Mouse (Mus musculus) midbrain, embryonic 16.5 days (tissue): ENCODE measurements around the gene Wnt3a. TPM values are rescaled to one million over a fixed set of nuclear protein-coding genes. Genes with fewer than 3 reads are reported as not detected.
A peak's percentile ranks its signal among the peaks of the same experiment; 100 is the strongest.

Source experiments
- ATAC-seq: fragments of 200-750 bp; cut with Nextera tagmentation; 2 replicates; pipeline ENCODE4 v1.8.0; 2017; ENCODE audit warnings: moderate TSS enrichment
- H3K27ac ChIP-seq: fragments of 300-500 bp; sonication (generic); 2 replicates; pipeline ENCODE4 v1.5.1; 2014; ENCODE audit warnings: mild to moderate bottlenecking, low read length, mixed read lengths
- H3K27me3 ChIP-seq: fragments of 300-500 bp; sonication (generic); 2 replicates; pipeline ENCODE4 v1.6.1; 2014; ENCODE audit warnings: low read depth, low read length, mixed read lengths; ENCODE audit not compliant: control insufficient read depth, insufficient read depth
- H3K36me3 ChIP-seq: fragments of 300-500 bp; sonication (generic); 2 replicates; pipeline ENCODE4 v1.6.1; 2014; ENCODE audit warnings: mild to moderate bottlenecking, low read length, moderate library complexity, mixed read lengths; ENCODE audit not compliant: control insufficient read depth, insufficient read depth
- H3K4me1 ChIP-seq: fragments of 300-500 bp; sonication (generic); 2 replicates; pipeline ENCODE4 v1.6.1; 2014; ENCODE audit warnings: mild to moderate bottlenecking, low read length, mixed read lengths; ENCODE audit not compliant: control insufficient read depth, insufficient read depth
- H3K4me2 ChIP-seq: fragments of 300-500 bp; sonication (generic); 2 replicates; pipeline ENCODE4 v1.6.1; 2014; ENCODE audit warnings: mild to moderate bottlenecking, low read length, mixed read lengths
- H3K4me3 ChIP-seq: fragments of 300-500 bp; sonication (generic); 2 replicates; pipeline ENCODE4 v1.5.1; 2014; ENCODE audit warnings: low read depth, mild to moderate bottlenecking, low read length, moderate library complexity, mixed read lengths
- H3K9ac ChIP-seq: fragments of 300-500 bp; sonication (generic); 2 replicates; pipeline ENCODE4 v1.6.1; 2014; ENCODE audit warnings: low read depth, low read length, mixed read lengths
- H3K9me3 ChIP-seq: fragments of 300-500 bp; sonication (generic); replicated peaks from 2 replicates; pipeline ENCODE4 v1.6.1; 2014; ENCODE audit warnings: mild to moderate bottlenecking, low read length, mixed read lengths; ENCODE audit not compliant: control insufficient read depth, poor library complexity, severe bottlenecking
- whole genome bisulfite sequencing: fragments of 180-500 bp; shearing (Covaris S2); extraction: QIAGEN DNeasy Blood & Tissue Kit; methylation state at CpG from one replicate; pipeline ENCODE4 v1.1.7; 2014; 5-methylcytosine and 5-hydroxymethylcytosine counted together
- microRNA-seq: library from miRNA; unstranded; fragments of <30 nt; microRNA quantifications from one replicate; pipeline ENCODE4, GENCODE M21; 2017
- polyA plus RNA-seq: library from polyadenylated mRNA; unstranded; fragments of >200 nt; fragmentation: Nextera tagmentation; extraction: Ambion mirVana; gene quantifications from 2 replicates; pipeline ENCODE4 v1.2.1, GENCODE M21; 2015

Wnt3a gene
- polyA plus RNA-seq, 1 experiment from 2014 or later, result 0.21 TPM

- no peaks in the 10 kb centered on the region for H3K9me3 ChIP-seq
- no peak overlapping the region for H3K9ac ChIP-seq
- ATAC-seq, result no peak
- no peaks in the 10 kb centered on the region for H3K27me3 ChIP-seq
- H3K4me3 ChIP-seq, result no peak overlapping the region
- peaks cover 14% of the 10 kb centered on the region; the same call in 1 of the 2 replicates for H3K36me3 ChIP-seq
- H3K27ac ChIP-seq, result no peak overlapping the region
- WGBS, result 88% methylated on average over 4 of the region's 4 CpGs
- H3K4me2 ChIP-seq, result no peak overlapping the region
- peaks cover 14% of the 10 kb centered on the region for H3K4me1 ChIP-seq
Measured at GRCm38 (mm10) chr11:59210020-59210419, 80.5 kb downstream of the Wnt3a start.

GRCm38 (mm10) chr11:59209580-59209979 is 81.0 kb downstream of the Wnt3a start:
- Histone ChIP-seq H3K27ac (no peak overlapping the region), H3K4me3 (no peak overlapping the region), H3K36me3 (peaks cover 16% of the 10 kb centered on the region), H3K27me3 (no peaks in the 10 kb centered on the region), H3K4me1 (peaks cover 14% of the 10 kb centered on the region), H3K4me2 (peak overlapping the region; percentile 88), H3K9ac (no peak overlapping the region), H3K9me3 (no peaks in the 10 kb centered on the region)
- ATAC-seq, result no peak
- 57% methylated on average over 5 of the region's 5 CpGs for WGBS

GRCm38 (mm10) chr11:59209003-59209441 is 81.5 kb downstream of the Wnt3a start:
- WGBS, result 8% methylated on average over 18 of the region's 18 CpGs
- peak overlapping the region; percentile 9; the same call in 1 of the 2 replicates for H3K27ac ChIP-seq
- H3K4me2 ChIP-seq, result peak overlapping the region; percentile 88
- no peaks in the 10 kb centered on the region for H3K27me3 ChIP-seq
- peaks cover 17% of the 10 kb centered on the region for H3K36me3 ChIP-seq
- peak overlapping the region; percentile 73 for H3K9ac ChIP-seq
- peak; percentile 43 for ATAC-seq
- peak overlapping the region; percentile 58 for H3K4me3 ChIP-seq
- peaks cover 14% of the 10 kb centered on the region for H3K4me1 ChIP-seq
- no peaks in the 10 kb centered on the region for H3K9me3 ChIP-seq

GRCm38 (mm10) chr11:59208153-59208831 is 82.3 kb downstream of the Wnt3a start, which contains the start of gene 2310033P09Rik:
Gene 2310033P09Rik (plus strand): TSS chr11:59208321.
- Histone ChIP-seq H3K36me3 (peaks cover 14% of the 10 kb centered on the region), H3K27ac (peak within 1 kb of the TSS; percentile 70), H3K27me3 (no peaks in the 10 kb centered on the region), H3K4me1 (peaks cover 14% of the 10 kb centered on the region), H3K4me2 (peak within 1 kb of the TSS; percentile 88), H3K4me3 (peak within 1 kb of the TSS; percentile 58), H3K9me3 (no peaks in the 10 kb centered on the region), H3K9ac (peak within 1 kb of the TSS; percentile 73)
- WGBS, result under 1% methylated on average over 67 of the region's 67 CpGs
- peak; percentile 89 for ATAC-seq

GRCm38 (mm10) chr11:59202081-59202995 is 88.2 kb downstream of the Wnt3a start, which contains the start of gene Mrpl55:
Gene Mrpl55 (plus strand): TSS chr11:59202486.
- Histone ChIP-seq H3K27me3 (no peaks in the 10 kb centered on the region), H3K27ac (peak within 1 kb of the TSS; percentile 68), H3K9ac (peak within 1 kb of the TSS; percentile 83), H3K36me3 (peaks cover 5% of the 10 kb centered on the region; the same call in 1 of the 2 replicates), H3K4me2 (peak within 1 kb of the TSS; percentile 96), H3K4me3 (peak within 1 kb of the TSS; percentile 90), H3K9me3 (no peaks in the 10 kb centered on the region), H3K4me1 (peaks cover 15% of the 10 kb centered on the region)
- ATAC-seq, result peak; percentile 90
- under 1% methylated on average over 63 of the region's 63 CpGs for WGBS

- WGBS, result 36% methylated on average over 16 of the region's 16 CpGs
- no peak for ATAC-seq
- peak overlapping the region; percentile 68; the same call in 1 of the 2 replicates for H3K27ac ChIP-seq
Measured at GRCm38 (mm10) chr11:59201216-59202002, 89.1 kb downstream of the Wnt3a start.

More at GRCm38 (mm10) chr11:59201216-59202002, 89.1 kb downstream of the Wnt3a start:
- Histone ChIP-seq H3K36me3 (peaks cover 5% of the 10 kb centered on the region; the same call in 1 of the 2 replicates), H3K9ac (peak overlapping the region; percentile 83), H3K9me3 (no peaks in the 10 kb centered on the region), H3K4me3 (peak overlapping the region; percentile 90), H3K4me2 (peak overlapping the region; percentile 96), H3K27me3 (no peaks in the 10 kb centered on the region), H3K4me1 (peaks cover 15% of the 10 kb centered on the region)

Small RNA genes within 50 kb of the gene (microRNA-seq; reads per million reads assigned to microRNA genes)
- gene Gm24756, result not detected

Other genes with a start within 250 kb of the Wnt3a start
- gene Obscn, start 154.3 kb downstream of the Wnt3a start, polyA plus RNA-seq, result 0.29 and 0.36 TPM in 2 replicates
- gene Iba57, start 127.0 kb downstream of the Wnt3a start, polyA plus RNA-seq, result 7.3 and 7.6 TPM in 2 replicates
- gene Gjc2, start 107.5 kb downstream of the Wnt3a start, polyA plus RNA-seq, result 0.21 and 0.30 TPM in 2 replicates
- gene Guk1, start 98.5 kb downstream of the Wnt3a start, polyA plus RNA-seq, result 242 and 261 TPM in 2 replicates
- 80.3 and 91.1 TPM in 2 replicates for gene Mrpl55, start 88.3 kb downstream of the Wnt3a start, polyA plus RNA-seq
- gene 2310033P09Rik, start 82.4 kb downstream of the Wnt3a start, polyA plus RNA-seq, result 25.0 and 25.2 TPM in 2 replicates
- 644 and 651 TPM in 2 replicates for gene Arf1, start 62.5 kb downstream of the Wnt3a start, polyA plus RNA-seq
- gene Wnt9a, start 16.2 kb upstream of the Wnt3a start, polyA plus RNA-seq, result 3.0 and 3.6 TPM in 2 replicates
- not detected in 2 replicates for gene Prss38, start 84.9 kb upstream of the Wnt3a start, polyA plus RNA-seq
- 17.9 and 18.3 TPM in 2 replicates for gene Jmjd4, start 159.3 kb upstream of the Wnt3a start, polyA plus RNA-seq
- gene Snap47, start 160.4 kb upstream of the Wnt3a start, polyA plus RNA-seq, result 557 and 614 TPM in 2 replicates
- 14.2 and 14.4 TPM in 2 replicates for gene Zfp867, start 181.7 kb upstream of the Wnt3a start, polyA plus RNA-seq
- 13.4 TPM in 2 replicates for gene Zkscan17, start 236.0 kb upstream of the Wnt3a start, polyA plus RNA-seq